21 mouse cellular contexts compared by ENCODE assay signal in genomic region chr10:81474461-81474860, GRCm38 (mm10). TPM values are rescaled to one million over a fixed set of nuclear protein-coding genes. Genes with fewer than 3 reads are reported as not detected.
DNase-seq lines count a peak whose midpoint lies in the region; ATAC-seq and TF ChIP-seq lines count a peak whose summit lies in the region.
"Had no signal": no experiment of that assay in that cellular context is flagged by ENCODE, and none has a peak within 500 bp of the region (broad histone marks: within the 10 kb centered on the region; RNA-seq: fewer than 3 reads in every experiment).

No protein-coding gene starts in this region.

- TF ChIP-seq POLR2A in MEL (IDR thresholded peaks at IDR 0.05; ENCODE audit: control insufficient read depth in 1 of 2, insufficient read depth in 1 of 2, low read depth in 1 of 2, low read length in 2 of 2, poor library complexity in 1 of 2), result no peak

- TF ChIP-seq EP300 in MEL (IDR thresholded peaks at IDR 0.05; ENCODE audit: low read depth in 1 of 2, low read length in 2 of 2), result no peak

- H3K79me2 ChIP-seq in MEL (ENCODE audit: control insufficient read depth, insufficient read depth, low read length, poor library complexity), result no peaks in the 10 kb centered on the region

- DNase-seq in layer of hippocampus, adult 2 months (ENCODE audit: low spot score in 2 of 2), result no peak
- DNase-seq in layer of hippocampus, adult 11-12 months (ENCODE audit: low spot score), result no peak
- DNase-seq in MEL (ENCODE audit: low read depth, low spot score), result peak; percentile 71
- no peak for DNase-seq in natural killer cell, adult 2 months (ENCODE audit: low spot score in 2 of 2)
- DNase-seq: adrenal gland, adult 8-10 months; B cell, adult 2 months; cerebellum, adult 9-10 months; gastrocnemius, postnatal 14 days; kidney, adult 18-20 months; kidney, postnatal 36 days; lung, adult 2 months; lung, postnatal 36 days; right cerebral cortex, adult 18-20 months had no signal

- H3K36me3 ChIP-seq in MEL (ENCODE audit: control insufficient read depth in 1 of 2, insufficient read depth in 2 of 2, low read length in 2 of 2), result no peaks in the 10 kb centered on the region
- peaks cover 5% of the 10 kb centered on the region; the same call in 1 of the 2 replicates for H3K36me3 ChIP-seq in forebrain, embryonic 15.5 days
- H3K36me3 ChIP-seq in midbrain, embryonic 15.5 days (replicated peaks), result 0 out of 2 replicates have a peak, but pooled peaks cover 2% of the 10 kb centered on the region
- H3K36me3 ChIP-seq: embryonic facial prominence, embryonic 12.5 days; limb, embryonic 12.5 days; liver, embryonic 12.5 days; midbrain, embryonic 12.5 days had no signal

- H3K9me3 ChIP-seq in MEL (replicated peaks; ENCODE audit: insufficient read depth, low read length), result no peaks in the 10 kb centered on the region
- no peaks in the 10 kb centered on the region for H3K9me3 ChIP-seq in forebrain, embryonic 15.5 days
- H3K9me3 ChIP-seq in midbrain, embryonic 15.5 days, result no peaks in the 10 kb centered on the region
- H3K9me3 ChIP-seq: embryonic facial prominence, embryonic 12.5 days; limb, embryonic 12.5 days; liver, embryonic 12.5 days; midbrain, embryonic 12.5 days had no signal

- no peak for ATAC-seq in forebrain, embryonic 15.5 days (replicated peaks)
- no peak for ATAC-seq in midbrain, embryonic 15.5 days (replicated peaks)
- ATAC-seq in activated CD4-positive, CD25-positive, alpha-beta regulatory T cell, adult 4 months, result no peak
- ATAC-seq: liver, embryonic 12.5 days had no signal

- WGBS in forebrain, embryonic 15.5 days, result 86% methylated on average over 10 of the region's 10 CpGs
- 85% methylated on average over 10 of the region's 10 CpGs for WGBS in midbrain, embryonic 15.5 days

- H3K27ac ChIP-seq in layer of hippocampus, adult 2 months, result peak overlapping the region; percentile 95
- H3K27ac ChIP-seq in MEL (ENCODE audit: control insufficient read depth, low read depth, low read length), result no peak overlapping the region
- H3K27ac ChIP-seq in forebrain, embryonic 15.5 days (replicated peaks), result peak overlapping the region; percentile 94
- H3K27ac ChIP-seq in midbrain, embryonic 15.5 days, result peak overlapping the region; percentile 92
- H3K27ac ChIP-seq: embryonic facial prominence, embryonic 12.5 days; limb, embryonic 12.5 days; liver, embryonic 12.5 days had no signal

- no peak for TF ChIP-seq RAD21 in MEL (IDR thresholded peaks at IDR 0.05; ENCODE audit: low read depth, low read length)

- no peak overlapping the region for H3K4me2 ChIP-seq in forebrain, embryonic 15.5 days (replicated peaks)
- no peak overlapping the region for H3K4me2 ChIP-seq in midbrain, embryonic 15.5 days
- H3K4me2 ChIP-seq: embryonic facial prominence, embryonic 12.5 days; limb, embryonic 12.5 days; liver, embryonic 12.5 days had no signal

- H3K4me3 ChIP-seq in layer of hippocampus, adult 2 months, result no peak overlapping the region
- no peak overlapping the region for H3K4me3 ChIP-seq in MEL (ENCODE audit: control insufficient read depth in 1 of 2, insufficient read depth in 1 of 2, low read depth in 2 of 2, low read length in 2 of 2)
- H3K4me3 ChIP-seq in forebrain, embryonic 15.5 days, result no peak overlapping the region
- H3K4me3 ChIP-seq in midbrain, embryonic 15.5 days, result no peak overlapping the region
- H3K4me3 ChIP-seq: embryonic facial prominence, embryonic 12.5 days; erythroblast, embryonic 14.5 days; limb, embryonic 12.5 days; liver, embryonic 12.5 days; midbrain, embryonic 12.5 days had no signal

- no peak overlapping the region for H3K9ac ChIP-seq in MEL (ENCODE audit: control insufficient read depth, low read depth, low read length, poor library complexity, severe bottlenecking)
- no peak overlapping the region for H3K9ac ChIP-seq in forebrain, embryonic 15.5 days (replicated peaks)
- no peak overlapping the region for H3K9ac ChIP-seq in midbrain, embryonic 15.5 days
- H3K9ac ChIP-seq: embryonic facial prominence, embryonic 12.5 days; limb, embryonic 12.5 days; liver, embryonic 12.5 days; midbrain, embryonic 12.5 days had no signal

- TF ChIP-seq CTCF in layer of hippocampus, adult 2 months (conservative IDR thresholded peaks at IDR 0.05), result no peak
- no peak for TF ChIP-seq CTCF in MEL (IDR thresholded peaks at IDR 0.05 in 2 of 3, conservative IDR thresholded peaks at IDR 0.05 in 1 of 3; ENCODE audit: control insufficient read depth in 1 of 3, insufficient read depth in 1 of 3, low read depth in 2 of 3, low read length in 3 of 3, poor library complexity in 1 of 3, severe bottlenecking in 1 of 3)

- no peaks in the 10 kb centered on the region for H3K4me1 ChIP-seq in MEL (ENCODE audit: control insufficient read depth in 1 of 2, insufficient read depth in 2 of 2, low read length in 2 of 2)
- H3K4me1 ChIP-seq in forebrain, embryonic 15.5 days, result peaks cover 70% of the 10 kb centered on the region
- H3K4me1 ChIP-seq in midbrain, embryonic 15.5 days, result peaks cover 70% of the 10 kb centered on the region
- H3K4me1 ChIP-seq: liver, embryonic 12.5 days had no signal

- H3K27me3 ChIP-seq in MEL (ENCODE audit: control insufficient read depth in 1 of 2, insufficient read depth in 2 of 2, low read length in 2 of 2), result no peaks in the 10 kb centered on the region
- no peaks in the 10 kb centered on the region for H3K27me3 ChIP-seq in forebrain, embryonic 15.5 days
- no peaks in the 10 kb centered on the region for H3K27me3 ChIP-seq in midbrain, embryonic 15.5 days (replicated peaks)

TF ChIP-seq in MEL, 35 proteins besides CTCF, POLR2A, EP300 and RAD21:
- TF ChIP-seq NRF1 (IDR thresholded peaks at IDR 0.05; ENCODE audit: insufficient read depth, low read depth, low read length, poor library complexity, severe bottlenecking), result no peak
- TF ChIP-seq ETS1 (IDR thresholded peaks at IDR 0.05; ENCODE audit: low read depth, low read length), result no peak
- 0 out of 2 replicates have a peak, but pooled peaks have one; percentile 44 for TF ChIP-seq HCFC1 (IDR thresholded peaks at IDR 0.05; ENCODE audit: low read depth, low read length)
- TF ChIP-seq SMC3 (IDR thresholded peaks at IDR 0.05; ENCODE audit: low read depth, low read length), result no peak
- TF ChIP-seq USF2 (IDR thresholded peaks at IDR 0.05; ENCODE audit: borderline replicate concordance in 1 of 2, insufficient read depth in 1 of 2, low read depth in 1 of 2, low read length in 2 of 2), result no peak

RNA-seq across cellular contexts. Expression of gene Celf5, which starts 8.0 kb away (rescaled TPM):
- 100 to 1,000 TPM; 286 to 287 TPM for total RNA-seq in layer of hippocampus, adult 2 months (2021)
- total RNA-seq in MEL (2012; rRNA removed), result 0.03 and 0.08 TPM in 2 replicates
- under 1 TPM in 1 of 2 experiments, not detected in 1; 0.38 TPM for polyA plus RNA-seq in MEL (2012; ENCODE audit: insufficient read depth in 1 of 2, insufficient read length in 2 of 2, low read depth in 1 of 2, low replicate concordance in 2 of 2, missing spikeins in 1 of 2)
- 76.1 and 78.5 TPM in 2 replicates for polyA plus RNA-seq in forebrain, embryonic 15.5 days (2015; fragmentation: Nextera tagmentation; extraction: Ambion mirVana)
- 106 and 109 TPM in 2 replicates for polyA plus RNA-seq in midbrain, embryonic 15.5 days (2015; fragmentation: Nextera tagmentation; extraction: Ambion mirVana)
- polyA plus RNA-seq in activated CD4-positive, CD25-positive, alpha-beta regulatory T cell, adult 4 months (2017; shearing (Covaris generic)), result 1 to 10 TPM in 1 of 2 experiments, under 1 TPM in 1; 0.44 to 1.5 TPM
- polyA plus RNA-seq: erythroblast, embryonic 14.5 days had no signal

RNA-seq across cellular contexts. Expression of gene Nfic, which starts 19.0 kb away (rescaled TPM):
- 10 to 100 TPM; 60.0 to 60.1 TPM for total RNA-seq in layer of hippocampus, adult 2 months (2021)
- 2.0 and 3.6 TPM in 2 replicates for total RNA-seq in MEL (2012; rRNA removed)
- polyA plus RNA-seq in MEL (2012; ENCODE audit: insufficient read depth in 1 of 2, insufficient read length in 2 of 2, low read depth in 1 of 2, low replicate concordance in 2 of 2, missing spikeins in 1 of 2), result 1 to 10 TPM in 1 of 2 experiments, not detected in 1; 9.7 TPM
- polyA plus RNA-seq in forebrain, embryonic 15.5 days (2015; fragmentation: Nextera tagmentation; extraction: Ambion mirVana), result 24.2 and 29.4 TPM in 2 replicates
- polyA plus RNA-seq in midbrain, embryonic 15.5 days (2015; fragmentation: Nextera tagmentation; extraction: Ambion mirVana), result 18.1 and 22.8 TPM in 2 replicates
- 10 to 100 TPM; 15.2 to 16.0 TPM for polyA plus RNA-seq in activated CD4-positive, CD25-positive, alpha-beta regulatory T cell, adult 4 months (2017; shearing (Covaris generic))

RNA-seq across cellular contexts. Expression of gene Ncln, which starts 21.7 kb away (rescaled TPM):
- total RNA-seq in layer of hippocampus, adult 2 months (2021), result 10 to 100 TPM; 83.1 to 93.5 TPM
- total RNA-seq in MEL (2012; rRNA removed), result 120 and 136 TPM in 2 replicates
- polyA plus RNA-seq in MEL (2012; ENCODE audit: insufficient read depth in 1 of 2, insufficient read length in 2 of 2, low read depth in 1 of 2, low replicate concordance in 2 of 2, missing spikeins in 1 of 2), result 100 to 1,000 TPM; 215 to 276 TPM
- 60.3 and 65.0 TPM in 2 replicates for polyA plus RNA-seq in forebrain, embryonic 15.5 days (2015; fragmentation: Nextera tagmentation; extraction: Ambion mirVana)
- 69.7 and 73.8 TPM in 2 replicates for polyA plus RNA-seq in midbrain, embryonic 15.5 days (2015; fragmentation: Nextera tagmentation; extraction: Ambion mirVana)
- polyA plus RNA-seq in activated CD4-positive, CD25-positive, alpha-beta regulatory T cell, adult 4 months (2017; shearing (Covaris generic)), result 10 to 100 TPM; 33.4 to 41.8 TPM

RNA-seq across cellular contexts. Expression of gene S1pr4, which starts 25.5 kb away (rescaled TPM):
- under 1 TPM; 0.39 to 0.95 TPM for total RNA-seq in layer of hippocampus, adult 2 months (2021)
- 1.7 and 2.1 TPM in 2 replicates for total RNA-seq in MEL (2012; rRNA removed)
- polyA plus RNA-seq in MEL (2012; ENCODE audit: insufficient read depth in 1 of 2, insufficient read length in 2 of 2, low read depth in 1 of 2, low replicate concordance in 2 of 2, missing spikeins in 1 of 2), result 1 to 10 TPM in 1 of 2 experiments, not detected in 1; 1.6 TPM
- polyA plus RNA-seq in forebrain, embryonic 15.5 days (2015; fragmentation: Nextera tagmentation; extraction: Ambion mirVana), result 0.69 and 0.73 TPM in 2 replicates
- 0.71 and 1.2 TPM in 2 replicates for polyA plus RNA-seq in midbrain, embryonic 15.5 days (2015; fragmentation: Nextera tagmentation; extraction: Ambion mirVana)
- 10 to 100 TPM; 70.0 to 70.7 TPM for polyA plus RNA-seq in activated CD4-positive, CD25-positive, alpha-beta regulatory T cell, adult 4 months (2017; shearing (Covaris generic))

RNA-seq across cellular contexts. Expression of gene Gna15, which starts 49.6 kb away (rescaled TPM):
- 1 to 10 TPM; 1.9 to 2.5 TPM for total RNA-seq in layer of hippocampus, adult 2 months (2021)
- total RNA-seq in MEL (2012; rRNA removed), result 28.2 and 33.0 TPM in 2 replicates
- 100 to 1,000 TPM in 1 of 2 experiments, 10 to 100 TPM in 1; 23.0 to 142 TPM for polyA plus RNA-seq in MEL (2012; ENCODE audit: insufficient read depth in 1 of 2, insufficient read length in 2 of 2, low read depth in 1 of 2, low replicate concordance in 2 of 2, missing spikeins in 1 of 2)
- 0.57 and 0.84 TPM in 2 replicates for polyA plus RNA-seq in forebrain, embryonic 15.5 days (2015; fragmentation: Nextera tagmentation; extraction: Ambion mirVana)
- 0.96 and 1.1 TPM in 2 replicates for polyA plus RNA-seq in midbrain, embryonic 15.5 days (2015; fragmentation: Nextera tagmentation; extraction: Ambion mirVana)
- polyA plus RNA-seq in activated CD4-positive, CD25-positive, alpha-beta regulatory T cell, adult 4 months (2017; shearing (Covaris generic)), result 10 to 100 TPM; 55.2 to 62.0 TPM

Comparison
In these comparisons a context has a peak if more than half of its experiments do, and no peak if none do; other contexts are left out.
1. RNA of gene Celf5, which starts 8.0 kb away (polyA plus RNA-seq): 106 to 109 TPM in midbrain, embryonic 15.5 days and 76.1 to 78.5 TPM in forebrain, embryonic 15.5 days; 0.44 to 1.5 TPM in activated CD4-positive, CD25-positive, alpha-beta regulatory T cell, adult 4 months and 0.38 TPM in MEL; every median in the first group is over 10 times any median in the second.